Mouse (Mus musculus): ENCODE data around the gene Sema4a. TPM values are rescaled to one million over a fixed set of nuclear protein-coding genes. Genes with fewer than 3 reads are reported as not detected.

Gene Sema4a
- polyA plus RNA-seq, 1 experiment from 2014 or later: 93.1 TPM

DNA sequence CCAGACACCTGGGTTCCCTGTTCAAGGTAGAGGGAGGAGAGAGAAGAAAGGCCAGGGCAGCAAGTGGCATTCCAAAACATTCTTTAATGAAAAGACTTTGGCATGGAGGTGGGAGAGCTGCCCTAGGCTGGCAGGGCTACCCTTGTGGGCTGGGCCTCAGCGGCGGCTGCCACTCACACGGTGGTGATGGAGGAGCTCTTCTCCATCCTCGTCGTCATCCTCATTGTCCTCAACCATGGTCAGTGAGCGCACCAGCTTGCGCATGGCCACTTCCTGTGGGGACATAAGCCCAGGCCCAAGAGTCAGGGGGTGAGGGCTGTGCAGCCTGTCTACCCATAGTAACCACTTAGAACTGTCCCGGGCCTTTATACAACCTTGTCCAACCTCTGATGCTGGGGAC is 22.2 kb upstream of the Sema4a start:
- Histone ChIP-seq H3K9ac (ENCODE audit: low read depth, low read length) (no peak overlapping the region), H3K9me3 (ENCODE audit: control insufficient read depth) (no peaks in the 10 kb centered on the region), H3K27me3 (replicated peaks; ENCODE audit: control insufficient read depth, insufficient read depth, low read length) (peaks cover 6% of the 10 kb centered on the region; the same call in 1 of the 2 replicates), H3K4me1 (replicated peaks; ENCODE audit: control insufficient read depth, insufficient read depth, low read length) (no peaks in the 10 kb centered on the region), H3K36me3 (ENCODE audit: control insufficient read depth, insufficient read depth) (peaks cover 54% of the 10 kb centered on the region), H3K27ac (ENCODE audit: low read depth, low read length) (no peak overlapping the region), H3K4me3 (ENCODE audit: low read depth, low read length) (no peak overlapping the region), H3K4me2 (replicated peaks; ENCODE audit: low read depth) (no peak overlapping the region)
- no peak for TF ChIP-seq CTCF (IDR thresholded peaks at IDR 0.05; ENCODE audit: low read depth)
- ATAC-seq: no peak
- WGBS: 65% methylated on average over 8 of the region's 8 CpGs

DNA sequence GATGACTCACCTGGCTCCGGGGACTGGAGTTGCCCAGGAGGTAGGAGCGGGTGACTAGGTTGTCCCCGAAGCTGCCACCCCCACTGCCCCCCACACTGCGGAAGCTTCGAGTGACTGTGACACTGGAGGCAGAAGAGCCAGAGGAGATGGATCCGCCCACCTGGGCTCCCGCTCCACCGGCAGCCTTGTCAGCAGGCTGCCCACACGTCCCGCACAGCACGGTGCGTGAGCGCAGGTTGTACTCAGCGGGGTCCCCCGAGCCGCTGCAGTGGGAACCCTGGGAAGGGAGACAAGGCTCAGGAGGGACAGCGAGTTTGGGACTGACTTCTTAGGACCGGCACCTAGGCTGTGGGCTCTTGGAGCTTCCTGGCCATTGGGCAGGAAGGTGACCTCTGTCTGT is 21.4 kb upstream of the Sema4a start:
- 60% methylated on average over 18 of the region's 18 CpGs for WGBS
- Histone ChIP-seq H3K4me1 (replicated peaks; ENCODE audit: control insufficient read depth, insufficient read depth, low read length) (no peaks in the 10 kb centered on the region), H3K4me2 (replicated peaks; ENCODE audit: low read depth) (no peak overlapping the region), H3K9me3 (ENCODE audit: control insufficient read depth) (no peaks in the 10 kb centered on the region), H3K9ac (ENCODE audit: low read depth, low read length) (no peak overlapping the region), H3K27me3 (replicated peaks; ENCODE audit: control insufficient read depth, insufficient read depth, low read length) (peaks cover 6% of the 10 kb centered on the region; the same call in 1 of the 2 replicates), H3K36me3 (ENCODE audit: control insufficient read depth, insufficient read depth) (peaks cover 50% of the 10 kb centered on the region), H3K4me3 (ENCODE audit: low read depth, low read length) (no peak overlapping the region), H3K27ac (ENCODE audit: low read depth, low read length) (no peak overlapping the region)
- no peak for TF ChIP-seq CTCF (IDR thresholded peaks at IDR 0.05; ENCODE audit: low read depth)
- no peak for ATAC-seq

DNA sequence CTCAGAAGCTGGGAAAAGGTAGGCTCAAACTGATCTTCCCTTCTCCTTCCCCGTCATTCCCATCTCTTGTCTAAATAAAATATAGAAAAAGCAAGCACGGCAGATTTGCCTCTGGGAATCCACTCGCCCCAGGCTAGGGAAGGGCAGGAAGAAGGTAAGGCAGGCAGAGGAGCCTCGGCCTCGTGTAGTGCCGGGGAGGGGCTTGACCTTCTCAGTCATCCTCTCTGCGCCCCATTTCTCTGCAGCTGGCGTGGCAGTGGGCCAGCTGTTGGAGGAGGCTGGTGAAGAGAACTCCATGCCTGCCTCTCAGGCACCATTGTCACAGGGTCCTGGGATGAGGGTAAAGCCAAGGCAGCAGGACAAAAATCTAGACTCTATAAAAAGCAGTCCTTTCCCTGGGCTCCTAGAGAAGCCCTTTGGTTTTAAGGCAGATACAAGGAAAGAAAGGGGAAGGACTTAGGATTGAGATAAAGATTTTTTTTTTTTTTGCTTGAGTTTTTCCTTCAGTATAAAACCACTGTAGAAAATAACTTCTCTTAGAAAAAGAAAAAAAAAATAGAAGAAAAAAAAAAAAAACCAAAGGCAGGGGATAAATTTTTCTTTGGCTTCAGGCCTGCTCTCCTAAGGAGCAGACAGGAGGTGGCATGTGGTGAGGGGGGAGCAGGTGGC is 20.5 kb upstream of the Sema4a start:
- ATAC-seq: no peak
- H3K4me3 ChIP-seq (ENCODE audit: low read depth, low read length): no peak overlapping the region
- H3K4me1 ChIP-seq (replicated peaks; ENCODE audit: control insufficient read depth, insufficient read depth, low read length): no peaks in the 10 kb centered on the region
- TF ChIP-seq CTCF (IDR thresholded peaks at IDR 0.05; ENCODE audit: low read depth): no peak
- peaks cover 42% of the 10 kb centered on the region for H3K36me3 ChIP-seq (ENCODE audit: control insufficient read depth, insufficient read depth)
- H3K27ac ChIP-seq (ENCODE audit: low read depth, low read length): no peak overlapping the region
- peaks cover 6% of the 10 kb centered on the region; the same call in 1 of the 2 replicates for H3K27me3 ChIP-seq (replicated peaks; ENCODE audit: control insufficient read depth, insufficient read depth, low read length)
- no peak overlapping the region for H3K9ac ChIP-seq (ENCODE audit: low read depth, low read length)
- H3K4me2 ChIP-seq (replicated peaks; ENCODE audit: low read depth): no peak overlapping the region
- 68% methylated on average over 8 of the region's 8 CpGs for WGBS
- H3K9me3 ChIP-seq (ENCODE audit: control insufficient read depth): no peaks in the 10 kb centered on the region

DNA sequence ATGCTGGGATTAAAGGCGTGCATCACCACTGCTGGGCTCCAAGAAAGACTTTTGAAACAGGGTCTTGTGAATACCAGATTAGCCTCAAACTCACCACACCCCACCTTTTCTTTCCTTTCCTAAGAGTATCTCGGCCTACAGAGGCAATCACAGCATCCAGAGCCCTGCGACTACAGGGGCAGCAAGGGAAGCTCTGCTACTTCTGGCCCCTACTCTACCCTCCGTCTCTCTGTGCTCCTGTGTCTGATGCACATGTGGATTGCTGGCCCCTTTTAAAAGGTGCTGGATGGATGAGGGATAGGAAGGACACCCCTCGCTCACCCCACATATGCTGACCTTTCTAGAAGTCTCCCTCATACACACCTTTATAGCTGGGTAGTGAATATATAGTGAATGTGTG is 19.7 kb upstream of the Sema4a start:
- no peaks in the 10 kb centered on the region for H3K4me1 ChIP-seq (replicated peaks; ENCODE audit: control insufficient read depth, insufficient read depth, low read length)
- H3K4me2 ChIP-seq (replicated peaks; ENCODE audit: low read depth): no peak overlapping the region
- H3K27ac ChIP-seq (ENCODE audit: low read depth, low read length): no peak overlapping the region
- WGBS: 98% methylated on average over 5 of the region's 5 CpGs
- peaks cover 34% of the 10 kb centered on the region for H3K36me3 ChIP-seq (ENCODE audit: control insufficient read depth, insufficient read depth)
- no peak for ATAC-seq
- peaks cover 6% of the 10 kb centered on the region; the same call in 1 of the 2 replicates for H3K27me3 ChIP-seq (replicated peaks; ENCODE audit: control insufficient read depth, insufficient read depth, low read length)
- TF ChIP-seq CTCF (IDR thresholded peaks at IDR 0.05; ENCODE audit: low read depth): no peak
- H3K9ac ChIP-seq (ENCODE audit: low read depth, low read length): no peak overlapping the region
- H3K9me3 ChIP-seq (ENCODE audit: control insufficient read depth): no peaks in the 10 kb centered on the region
- H3K4me3 ChIP-seq (ENCODE audit: low read depth, low read length): no peak overlapping the region

DNA sequence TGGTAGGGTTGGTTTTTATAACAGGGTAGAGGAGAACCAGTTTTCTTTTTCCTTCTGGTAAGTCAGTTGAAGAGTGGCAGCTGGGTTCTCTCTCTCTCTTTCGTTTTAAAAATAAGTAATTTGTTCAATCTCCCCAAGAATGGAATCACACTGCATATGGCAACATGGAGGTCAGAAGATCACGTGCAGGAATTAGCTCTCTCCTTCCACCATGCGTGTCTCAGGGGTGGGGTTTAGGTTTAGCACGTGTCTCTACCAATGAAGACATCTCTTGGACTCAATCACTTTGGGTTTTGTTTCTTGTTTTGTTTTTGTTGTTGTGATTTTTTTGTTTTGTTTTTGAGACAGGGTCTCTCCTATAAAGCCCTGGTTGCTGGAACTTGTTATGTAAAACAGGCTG is 18.8 kb upstream of the Sema4a start:
- 84% methylated on average over 4 of the region's 4 CpGs for WGBS

DNA sequence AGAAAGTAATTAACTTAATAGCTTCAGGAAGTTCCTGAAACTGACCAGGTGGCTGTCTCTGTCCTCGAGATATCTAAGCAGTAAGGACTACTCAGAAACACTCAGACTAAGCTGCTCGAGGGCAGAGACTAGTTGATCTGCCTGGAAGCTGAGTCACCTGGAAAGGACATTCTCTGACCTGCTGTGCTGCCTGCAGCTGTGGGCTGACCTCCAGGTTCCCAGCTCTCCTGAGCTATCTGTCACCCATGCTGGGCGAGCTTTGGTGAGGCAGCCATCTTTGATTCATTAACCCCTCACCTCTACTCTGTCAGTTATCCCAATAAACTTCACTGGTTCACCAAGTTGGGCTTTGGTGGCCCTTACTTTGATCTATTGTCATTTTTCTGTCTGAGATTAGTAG is 18.2 kb upstream of the Sema4a start:
- 50% methylated on average over 3 of the region's 3 CpGs for WGBS
- ATAC-seq: no peak
- TF ChIP-seq CTCF (IDR thresholded peaks at IDR 0.05; ENCODE audit: low read depth): no peak
- Histone ChIP-seq H3K9me3 (ENCODE audit: control insufficient read depth) (no peaks in the 10 kb centered on the region), H3K4me1 (replicated peaks; ENCODE audit: control insufficient read depth, insufficient read depth, low read length) (no peaks in the 10 kb centered on the region), H3K36me3 (ENCODE audit: control insufficient read depth, insufficient read depth) (peaks cover 24% of the 10 kb centered on the region; the same call in 1 of the 2 replicates), H3K27me3 (replicated peaks; ENCODE audit: control insufficient read depth, insufficient read depth, low read length) (peaks cover 6% of the 10 kb centered on the region; the same call in 1 of the 2 replicates), H3K4me3 (ENCODE audit: low read depth, low read length) (no peak overlapping the region), H3K4me2 (replicated peaks; ENCODE audit: low read depth) (no peak overlapping the region), H3K9ac (ENCODE audit: low read depth, low read length) (no peak overlapping the region), H3K27ac (ENCODE audit: low read depth, low read length) (no peak overlapping the region)

More for the DNA sequence above, 18.8 kb upstream of the Sema4a start:
- no peak for ATAC-seq
- H3K4me3 ChIP-seq (ENCODE audit: low read depth, low read length): no peak overlapping the region
- H3K4me2 ChIP-seq (replicated peaks; ENCODE audit: low read depth): no peak overlapping the region
- peaks cover 6% of the 10 kb centered on the region; the same call in 1 of the 2 replicates for H3K27me3 ChIP-seq (replicated peaks; ENCODE audit: control insufficient read depth, insufficient read depth, low read length)
- H3K36me3 ChIP-seq (ENCODE audit: control insufficient read depth, insufficient read depth): peaks cover 28% of the 10 kb centered on the region
- H3K4me1 ChIP-seq (replicated peaks; ENCODE audit: control insufficient read depth, insufficient read depth, low read length): no peaks in the 10 kb centered on the region
- no peaks in the 10 kb centered on the region for H3K9me3 ChIP-seq (ENCODE audit: control insufficient read depth)
- H3K9ac ChIP-seq (ENCODE audit: low read depth, low read length): no peak overlapping the region
- TF ChIP-seq CTCF (IDR thresholded peaks at IDR 0.05; ENCODE audit: low read depth): no peak
- no peak overlapping the region for H3K27ac ChIP-seq (ENCODE audit: low read depth, low read length)

All from intestine, postnatal 0 days (tissue).